Mouse (Mus musculus): ENCODE measurements around the gene Traip. TPM values are rescaled to one million over a fixed set of nuclear protein-coding genes. Genes with fewer than 3 reads are reported as not detected.

Gene Traip
- 11.2 and 13.3 TPM in 2 replicates for polyA plus RNA-seq (2012; rRNA removed)

DNA sequence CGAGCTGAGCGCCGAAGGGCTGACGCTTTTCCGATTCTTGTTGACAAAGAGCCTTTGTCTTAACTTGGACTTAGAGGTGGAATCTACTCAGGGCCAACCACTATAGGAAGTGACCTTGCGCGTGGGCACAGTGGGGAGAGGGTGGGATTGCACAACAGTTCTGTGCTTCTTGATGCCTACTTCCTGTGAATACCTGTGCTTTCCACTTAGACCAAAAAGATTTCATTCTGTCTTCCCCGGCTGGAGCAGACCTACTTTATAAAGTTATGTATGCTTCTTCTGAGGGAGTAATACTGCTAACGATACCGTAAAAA, at the start of gene Traip:
Gene Traip, plus strand, starts transcription at position 215 of the 314 bp plus-strand sequence.

DNA sequence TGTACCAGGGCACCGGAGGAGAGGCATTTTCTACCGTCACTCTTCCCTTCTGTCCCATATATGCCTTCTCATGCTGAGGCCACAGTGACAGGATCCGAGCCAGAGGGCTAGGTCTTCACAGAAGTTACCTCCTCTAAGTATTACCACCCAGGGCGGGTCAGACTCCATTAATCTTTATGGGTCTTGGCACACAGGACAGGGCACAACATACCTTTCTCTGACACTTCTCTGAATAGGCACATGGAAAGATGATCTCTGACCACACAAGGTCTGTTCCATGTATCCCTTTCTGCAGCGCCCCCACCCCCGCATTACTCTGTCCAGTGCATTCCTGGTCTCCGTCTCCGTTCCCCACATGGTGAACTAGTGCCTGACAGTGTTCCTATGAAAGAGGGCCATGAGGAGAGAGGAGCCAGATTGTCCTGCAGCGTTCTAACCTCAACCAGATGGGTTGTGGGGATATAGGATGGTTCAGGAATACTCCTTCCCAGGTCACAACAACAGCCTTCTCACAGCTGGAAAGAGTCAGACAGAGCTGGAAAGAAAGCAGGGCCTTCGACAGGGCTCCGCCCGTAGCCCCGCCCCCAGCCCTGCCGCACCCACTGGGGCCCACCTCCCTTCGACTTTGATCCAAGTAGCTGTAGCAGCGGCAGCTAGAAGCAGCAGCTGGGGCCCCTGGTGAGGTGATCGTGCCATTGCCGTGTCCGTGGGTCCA, 43.5 kb upstream of the Traip start, which contains the start of gene Mst1r:
Gene Mst1r, plus strand, starts transcription at position 622 of the 715 bp plus-strand sequence.

GRCm38 (mm10) chr9:107928169-107928568, 21.8 kb upstream of the Traip start, which contains the start of gene Actl11:
Actl11 (plus strand) TSS chr9:107928469.

GRCm38 (mm10) chr9:107935374-107935773, 14.6 kb upstream of the Traip start, which contains the start of gene Camkv:
Camkv (plus strand) TSS chr9:107935674.

GRCm38 (mm10) chr9:107975399-107976386, 25.8 kb downstream of the Traip start, which contains the start of gene Uba7:
Uba7 (plus strand) TSS chr9:107975505.

DNA sequence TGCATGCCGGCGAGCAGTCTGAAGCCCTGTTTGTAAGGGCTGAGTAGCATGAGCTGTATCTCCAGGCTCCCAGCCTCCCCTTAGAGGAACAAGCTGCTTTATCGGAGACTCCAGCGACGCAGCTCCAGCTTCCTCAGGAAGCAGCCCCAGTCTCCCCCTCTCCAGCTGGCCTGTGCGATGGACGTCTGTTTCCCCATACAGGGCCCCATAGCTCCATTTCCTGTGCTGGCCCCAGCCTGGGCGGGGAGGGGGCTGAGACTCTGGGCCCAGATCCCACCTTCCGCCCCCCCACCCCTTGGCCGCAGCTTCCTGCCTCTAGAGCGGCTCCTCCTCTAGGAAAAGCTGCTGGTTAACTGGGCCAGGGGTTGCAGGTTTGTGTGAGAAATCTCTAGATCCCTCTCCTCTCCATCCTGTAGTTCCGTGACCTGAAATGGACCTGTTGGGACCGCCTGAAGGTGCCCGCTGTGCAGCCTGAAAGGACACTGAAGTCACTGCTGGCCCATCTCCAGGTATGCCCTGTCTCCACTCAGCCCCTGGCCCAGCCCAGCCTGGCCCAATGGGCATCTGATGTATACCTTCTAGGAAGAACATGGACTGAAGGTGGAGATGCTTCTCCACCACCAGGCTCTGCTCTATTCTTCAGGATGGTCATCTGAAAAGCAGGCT, 32.9 kb downstream of the Traip start, which contains the start of gene Gm20661:
Gene Gm20661, plus strand, starts transcription at position 378 of the 666 bp plus-strand sequence.

DNA sequence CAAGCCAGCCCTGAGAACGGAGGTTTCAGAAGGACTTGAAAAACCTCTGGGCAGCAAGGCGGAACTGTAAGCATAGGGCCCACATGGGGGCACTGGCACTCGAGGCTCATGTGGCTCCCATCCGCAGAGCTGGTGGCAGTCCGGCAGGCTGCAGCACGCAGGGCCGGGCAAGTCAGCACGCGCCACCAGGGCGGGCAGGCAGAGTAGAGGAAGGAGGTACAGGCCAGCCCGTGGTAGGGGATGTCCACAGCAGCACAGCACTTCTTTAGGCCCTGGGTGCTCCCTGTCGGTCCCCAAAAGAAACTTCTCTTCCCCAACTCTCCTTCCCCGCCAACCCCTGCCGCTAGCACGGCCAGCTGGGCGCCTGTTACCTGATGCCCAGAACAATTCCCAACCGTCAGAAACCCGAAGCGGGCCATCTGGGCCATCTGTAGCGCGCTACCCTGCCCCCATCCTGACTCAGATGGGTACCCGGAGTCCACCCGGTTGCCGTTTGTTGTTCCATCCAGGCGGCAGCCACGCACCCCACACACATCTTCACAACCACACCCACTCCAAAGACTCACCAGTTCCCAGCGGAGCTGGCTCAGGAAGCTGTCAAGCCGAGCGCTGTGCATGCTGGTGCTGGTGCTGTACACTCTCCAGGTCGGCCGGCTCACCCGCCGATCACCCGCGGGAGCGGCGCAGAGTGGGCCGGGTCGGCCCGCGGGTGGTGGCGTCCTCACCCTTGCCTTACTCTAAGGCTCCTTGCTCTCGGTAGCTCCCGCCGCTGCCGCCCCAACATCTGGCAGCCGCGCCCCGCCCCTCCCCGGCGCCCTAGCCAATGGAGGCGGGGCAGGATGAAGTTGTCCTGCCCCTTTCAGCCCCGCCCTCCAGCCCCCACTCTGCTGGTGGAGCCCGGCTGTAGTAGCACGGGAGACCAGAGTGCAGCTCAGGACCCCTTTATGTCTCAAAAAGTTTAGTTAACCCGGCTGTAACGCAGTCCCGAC, 35.5 kb downstream of the Traip start, which contains the start of gene Inka1:
Gene Inka1, minus strand, starts transcription at position 749 of the 989 bp plus-strand sequence.

DNA sequence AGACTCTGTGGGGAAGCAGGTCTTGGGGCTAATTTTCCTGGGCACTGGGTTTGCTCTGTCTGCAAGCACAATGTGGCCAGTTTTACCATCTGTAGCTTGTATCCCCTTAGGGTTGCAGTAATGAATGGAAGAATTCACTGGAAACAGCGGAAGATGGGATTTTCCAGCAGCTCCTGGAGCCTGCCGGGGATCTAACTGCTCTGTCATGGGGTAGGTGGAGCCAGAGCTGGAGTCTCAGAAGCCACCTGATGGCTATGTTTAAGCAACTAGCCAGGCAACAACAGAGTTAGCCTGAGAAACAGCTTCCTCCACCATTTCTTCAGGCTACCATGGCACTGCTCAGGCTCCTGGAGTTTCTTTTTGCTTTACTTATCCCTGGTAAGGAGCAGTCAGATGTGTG, 42.3 kb downstream of the Traip start, which contains the start of gene Cdhr4:
Gene Cdhr4, plus strand, starts transcription at position 301 of the 400 bp plus-strand sequence.

DNA sequence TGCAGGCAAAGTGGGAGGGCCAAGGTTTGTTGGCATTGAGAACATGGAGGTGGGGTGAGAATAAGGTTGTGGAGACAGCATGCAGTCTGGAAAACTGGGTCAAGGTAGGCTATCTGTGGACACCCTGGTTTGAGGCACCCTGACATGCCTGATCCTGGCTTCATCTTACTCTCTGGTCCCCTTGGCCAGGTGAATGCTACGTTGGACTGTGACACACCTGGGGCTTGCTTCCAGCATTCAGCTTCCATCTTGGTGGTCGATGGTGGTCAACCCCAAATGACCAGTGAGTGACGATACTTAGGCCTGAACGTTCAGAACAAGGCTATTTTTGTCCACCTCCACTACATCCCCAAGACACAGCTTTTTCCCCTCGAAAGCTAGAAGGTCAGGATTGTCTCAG, 46.1 kb downstream of the Traip start, which contains the start of gene Gm20662:
Gene Gm20662, plus strand, starts transcription at position 301 of the 400 bp plus-strand sequence.

GRCm38 (mm10) chr9:108001922-108002770, 52.2 kb downstream of the Traip start, which contains the start of gene Ip6k1:
Ip6k1 (plus strand) TSS chr9:108002501.

Other genes with a start within 250 kb of the Traip start
- gene Sema3f, start 239.7 kb upstream of the Traip start, polyA plus RNA-seq (2012; rRNA removed), result 109 and 131 TPM in 2 replicates
- 193 and 212 TPM in 2 replicates for gene Rbm5, start 179.1 kb upstream of the Traip start, polyA plus RNA-seq (2012; rRNA removed)
- 84.9 and 89.6 TPM in 2 replicates for gene Rbm6, start 76.9 kb upstream of the Traip start, polyA plus RNA-seq (2012; rRNA removed)
- 27.4 and 28.6 TPM in 2 replicates for gene Mon1a, start 62.0 kb upstream of the Traip start, polyA plus RNA-seq (2012; rRNA removed)
- 4.4 and 5.7 TPM in 2 replicates for gene Mst1r, start 43.3 kb upstream of the Traip start, polyA plus RNA-seq (2012; rRNA removed)
- not detected in 2 replicates for gene Actl11, start 21.7 kb upstream of the Traip start, polyA plus RNA-seq (2012; rRNA removed)
- gene Camkv, start 14.5 kb upstream of the Traip start, polyA plus RNA-seq (2012; rRNA removed), result 249 and 282 TPM in 2 replicates
- gene Uba7, start 25.4 kb downstream of the Traip start, polyA plus RNA-seq (2012; rRNA removed), result 6.6 and 9.3 TPM in 2 replicates
- 0.71 and 0.83 TPM in 2 replicates for gene Gm20661, start 32.9 kb downstream of the Traip start, polyA plus RNA-seq (2012; rRNA removed)
- gene Inka1, start 35.7 kb downstream of the Traip start, polyA plus RNA-seq (2012; rRNA removed), result 11.5 and 14.8 TPM in 2 replicates
- 2.4 and 4.6 TPM in 2 replicates for gene Cdhr4, start 42.4 kb downstream of the Traip start, polyA plus RNA-seq (2012; rRNA removed)
- 2.7 and 3.6 TPM in 2 replicates for gene Gm20662, start 46.2 kb downstream of the Traip start, polyA plus RNA-seq (2012; rRNA removed)
- 145 and 151 TPM in 2 replicates for gene Ip6k1, start 52.4 kb downstream of the Traip start, polyA plus RNA-seq (2012; rRNA removed)
- gene Gmppb, start 99.1 kb downstream of the Traip start, polyA plus RNA-seq (2012; rRNA removed), result 13.7 and 14.8 TPM in 2 replicates
- 1.8 and 2.4 TPM in 2 replicates for gene Amigo3, start 103.0 kb downstream of the Traip start, polyA plus RNA-seq (2012; rRNA removed)
- 0.08 TPM in 1 of 2 replicates, not detected in the other for gene Mst1, start 130.3 kb downstream of the Traip start, polyA plus RNA-seq (2012; rRNA removed)
- 69.5 and 73.6 TPM in 2 replicates for gene Rnf123, start 133.2 kb downstream of the Traip start, polyA plus RNA-seq (2012; rRNA removed)
- 47.2 and 50.7 TPM in 2 replicates for gene Apeh, start 144.5 kb downstream of the Traip start, polyA plus RNA-seq (2012; rRNA removed)
- 20.1 and 25.7 TPM in 2 replicates for gene Bsn, start 240.2 kb downstream of the Traip start, polyA plus RNA-seq (2012; rRNA removed)